Mouse (Mus musculus): ENCODE measurements around the gene Aimp1. TPM values are rescaled to one million over a fixed set of nuclear protein-coding genes. Genes with fewer than 3 reads are reported as not detected.

Gene Aimp1
- polyA plus RNA-seq (2012; ENCODE audit: insufficient read depth, insufficient read length, missing spikeins), result 77.7 and 81.4 TPM in 2 replicates

DNA sequence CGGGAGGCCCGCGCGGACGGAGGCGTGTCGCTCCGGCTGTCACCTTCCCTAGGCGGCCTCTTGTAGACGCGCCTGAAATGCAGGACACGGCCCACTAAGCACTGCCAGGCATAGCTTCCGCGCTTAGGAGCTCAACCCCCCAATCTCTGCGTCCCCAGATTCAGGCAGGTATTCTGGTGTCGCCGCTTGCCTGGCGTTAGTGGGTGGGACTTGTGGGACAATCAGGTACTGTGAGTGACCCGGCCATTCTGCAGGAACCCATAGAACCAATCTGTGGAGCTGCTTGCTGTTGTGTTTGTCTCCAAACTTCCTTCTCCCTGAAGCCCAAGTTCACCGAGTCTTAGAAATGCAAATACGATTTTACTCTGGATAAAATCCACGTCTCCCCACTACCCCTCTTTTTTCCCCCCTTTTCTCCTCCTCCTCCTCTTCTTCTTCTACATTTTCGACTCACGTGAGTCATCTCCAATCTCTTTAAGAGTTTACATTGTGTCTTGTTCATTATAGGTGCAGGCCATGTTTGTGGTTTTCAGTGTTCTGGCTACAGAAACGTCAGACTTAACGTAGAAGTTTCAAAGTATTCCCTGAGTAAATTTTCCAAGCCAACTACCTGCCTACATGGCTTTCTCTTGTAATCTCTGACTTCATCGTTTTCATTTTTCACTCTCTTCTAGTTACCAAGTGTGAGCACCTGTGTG lies at the start of gene Aimp1:
TSS of gene Aimp1 (minus strand) at position 140 of the 698 bp plus-strand sequence.
- Histone ChIP-seq H3K4me1 (ENCODE audit: control insufficient read depth, insufficient read depth, low read length) (peaks cover 5% of the 10 kb centered on the region), H3K27ac (ENCODE audit: insufficient read depth, low read depth, low read length) (peak within 1 kb of the TSS; percentile 90), H3K4me3 (ENCODE audit: insufficient read depth, low read length) (peak within 1 kb of the TSS; percentile 94)
- TF ChIP-seq CTCF (IDR thresholded peaks at IDR 0.05; ENCODE audit: low read depth, low read length), result no peak
- TF ChIP-seq POLR2A (IDR thresholded peaks at IDR 0.05; ENCODE audit: borderline replicate concordance, low read depth, low read length), result no peak

DNA sequence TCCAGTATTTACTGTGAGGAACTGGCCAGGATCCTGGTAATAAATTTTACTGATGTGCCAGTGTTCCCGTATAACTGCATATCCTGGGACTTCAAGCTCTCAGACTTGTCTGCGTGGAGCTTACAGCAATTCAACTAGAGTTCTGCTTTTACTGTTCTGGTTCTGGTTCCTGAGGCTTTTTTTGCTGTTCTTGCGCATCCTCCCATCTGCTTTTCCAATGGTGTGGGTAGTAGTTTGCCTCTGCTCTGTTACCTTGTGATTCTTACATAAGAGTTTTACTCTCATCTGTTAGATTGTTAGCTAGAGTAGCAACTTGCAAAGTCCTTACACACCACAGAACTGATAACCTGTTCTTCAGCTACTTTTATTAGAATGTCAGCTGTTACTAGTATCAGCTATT lies 40.2 kb upstream of the Aimp1 start:
- H3K27ac ChIP-seq (ENCODE audit: insufficient read depth, low read depth, low read length), result no peak overlapping the region
- no peak for TF ChIP-seq CTCF (IDR thresholded peaks at IDR 0.05; ENCODE audit: low read depth, low read length)
- no peak for TF ChIP-seq POLR2A (IDR thresholded peaks at IDR 0.05; ENCODE audit: borderline replicate concordance, low read depth, low read length)
- no peaks in the 10 kb centered on the region for H3K4me1 ChIP-seq (ENCODE audit: control insufficient read depth, insufficient read depth, low read length)
- no peak overlapping the region for H3K4me3 ChIP-seq (ENCODE audit: insufficient read depth, low read length)

DNA sequence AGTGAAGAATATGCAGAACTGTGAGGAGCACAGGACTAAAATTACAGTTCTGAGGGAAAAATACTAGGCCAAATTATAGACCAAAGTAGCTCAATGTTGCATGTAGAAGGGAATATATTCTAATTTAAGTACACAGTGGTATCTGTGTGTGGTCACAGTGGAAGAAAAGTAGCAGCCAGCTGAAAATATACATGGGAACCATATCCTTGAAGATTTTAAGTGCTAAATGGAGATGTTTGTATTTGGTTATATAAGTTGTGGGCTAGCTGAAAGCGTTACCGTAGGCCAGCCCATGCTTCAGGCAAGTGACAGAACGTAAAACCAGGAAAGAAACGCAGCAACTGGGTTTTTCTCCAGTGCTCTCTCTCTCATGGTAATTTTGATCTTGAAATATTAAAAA lies 33.1 kb upstream of the Aimp1 start:
- Histone ChIP-seq H3K4me3 (ENCODE audit: insufficient read depth, low read length) (no peak overlapping the region), H3K4me1 (ENCODE audit: control insufficient read depth, insufficient read depth, low read length) (no peaks in the 10 kb centered on the region), H3K27ac (ENCODE audit: insufficient read depth, low read depth, low read length) (no peak overlapping the region)
- TF ChIP-seq CTCF (IDR thresholded peaks at IDR 0.05; ENCODE audit: low read depth, low read length), result no peak
- TF ChIP-seq POLR2A (IDR thresholded peaks at IDR 0.05; ENCODE audit: borderline replicate concordance, low read depth, low read length), result no peak

DNA sequence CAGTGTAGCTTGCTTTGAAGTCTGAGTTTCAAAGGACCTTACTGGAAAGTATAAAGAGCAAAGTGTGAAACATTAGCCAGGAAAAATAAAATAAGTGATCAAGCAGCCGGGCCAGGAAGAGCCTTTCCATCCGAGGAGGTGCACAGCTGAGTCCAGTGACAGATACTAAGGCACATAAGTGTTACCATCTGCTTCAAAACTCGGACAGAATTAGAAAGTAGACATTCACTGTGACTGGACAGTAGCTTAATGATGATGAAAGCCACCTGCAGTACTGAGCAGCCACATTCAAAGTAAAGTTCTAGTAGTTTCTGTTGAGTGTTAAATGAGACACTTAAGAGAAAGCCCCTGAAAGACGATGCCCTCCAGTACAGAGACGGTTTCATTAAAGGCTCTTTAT lies 29.7 kb upstream of the Aimp1 start:
- Histone ChIP-seq H3K4me1 (ENCODE audit: control insufficient read depth, insufficient read depth, low read length) (no peaks in the 10 kb centered on the region), H3K27ac (ENCODE audit: insufficient read depth, low read depth, low read length) (no peak overlapping the region), H3K4me3 (ENCODE audit: insufficient read depth, low read length) (no peak overlapping the region)
- TF ChIP-seq CTCF (IDR thresholded peaks at IDR 0.05; ENCODE audit: low read depth, low read length), result no peak
- TF ChIP-seq POLR2A (IDR thresholded peaks at IDR 0.05; ENCODE audit: borderline replicate concordance, low read depth, low read length), result no peak

DNA sequence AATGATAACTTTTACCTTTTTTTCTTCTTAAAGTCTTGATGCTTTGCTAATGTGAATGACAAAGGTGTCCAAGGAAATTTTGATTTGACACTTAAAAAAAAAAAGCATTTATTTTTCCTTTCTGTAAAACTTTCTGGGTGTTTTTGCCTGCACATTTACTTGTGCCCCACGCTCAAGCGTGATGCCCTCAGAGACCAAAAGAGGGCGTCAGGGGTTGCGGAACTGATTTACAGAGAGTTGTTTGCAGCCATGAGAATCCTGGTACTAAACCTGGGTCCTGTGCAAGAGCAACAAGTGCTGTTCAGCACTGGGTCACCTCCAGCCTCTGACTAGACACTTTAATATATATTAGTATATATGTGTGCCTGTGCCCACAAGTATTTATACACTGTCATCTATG lies 22.8 kb upstream of the Aimp1 start:
- no peak overlapping the region for H3K27ac ChIP-seq (ENCODE audit: insufficient read depth, low read depth, low read length)
- no peak overlapping the region for H3K4me3 ChIP-seq (ENCODE audit: insufficient read depth, low read length)
- H3K4me1 ChIP-seq (ENCODE audit: control insufficient read depth, insufficient read depth, low read length), result peaks cover 2% of the 10 kb centered on the region; the same call in 1 of the 2 replicates
- TF ChIP-seq CTCF (IDR thresholded peaks at IDR 0.05; ENCODE audit: low read depth, low read length), result no peak
- TF ChIP-seq POLR2A (IDR thresholded peaks at IDR 0.05; ENCODE audit: borderline replicate concordance, low read depth, low read length), result no peak

DNA sequence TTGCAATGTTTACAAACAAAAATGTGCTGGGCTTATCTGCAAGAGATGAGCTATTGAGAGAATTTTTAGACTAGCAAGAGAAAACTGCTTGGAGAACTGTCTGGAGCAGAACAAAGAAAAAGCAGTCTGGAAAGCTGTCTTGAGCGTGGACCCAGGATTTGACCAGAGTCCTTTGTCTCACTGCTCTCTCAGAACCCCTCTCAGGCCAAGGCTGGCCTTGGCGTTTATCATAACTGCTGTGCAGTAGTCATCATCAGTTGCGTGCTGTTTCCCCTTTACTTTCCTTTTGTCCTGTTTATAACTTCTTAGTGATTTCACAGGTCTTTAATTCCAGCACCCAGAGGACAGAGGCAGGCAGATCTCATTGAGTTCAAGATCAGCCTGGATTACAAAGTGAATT lies 20.0 kb upstream of the Aimp1 start:
- TF ChIP-seq POLR2A (IDR thresholded peaks at IDR 0.05; ENCODE audit: borderline replicate concordance, low read depth, low read length) (no peak), CTCF (IDR thresholded peaks at IDR 0.05; ENCODE audit: low read depth, low read length) (no peak)
- Histone ChIP-seq H3K27ac (ENCODE audit: insufficient read depth, low read depth, low read length) (no peak overlapping the region), H3K4me1 (ENCODE audit: control insufficient read depth, insufficient read depth, low read length) (peaks cover 2% of the 10 kb centered on the region; the same call in 1 of the 2 replicates), H3K4me3 (ENCODE audit: insufficient read depth, low read length) (no peak overlapping the region)

DNA sequence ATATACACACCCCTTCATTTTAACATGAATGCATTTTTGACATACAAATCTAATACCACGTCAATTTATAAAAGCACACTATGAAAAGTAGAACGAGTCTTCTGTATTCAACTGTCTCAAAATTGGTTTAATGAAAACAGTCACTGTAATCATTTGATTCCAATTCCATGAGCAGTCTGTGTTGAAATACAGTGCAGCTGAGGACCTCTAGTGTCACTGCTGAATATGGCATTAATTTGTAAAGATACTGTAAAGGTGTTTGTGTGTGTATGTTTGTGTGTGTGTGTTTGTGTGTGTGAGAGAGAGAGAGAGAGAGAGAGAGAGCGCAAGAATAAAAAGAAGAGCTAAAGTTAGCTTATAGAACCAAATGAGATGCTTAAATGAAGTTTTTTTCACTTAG lies 17.2 kb upstream of the Aimp1 start:
- H3K27ac ChIP-seq (ENCODE audit: insufficient read depth, low read depth, low read length), result no peak overlapping the region
- no peak overlapping the region for H3K4me3 ChIP-seq (ENCODE audit: insufficient read depth, low read length)
- TF ChIP-seq CTCF (IDR thresholded peaks at IDR 0.05; ENCODE audit: low read depth, low read length) (no peak), POLR2A (IDR thresholded peaks at IDR 0.05; ENCODE audit: borderline replicate concordance, low read depth, low read length) (no peak)
- no peaks in the 10 kb centered on the region for H3K4me1 ChIP-seq (ENCODE audit: control insufficient read depth, insufficient read depth, low read length)

DNA sequence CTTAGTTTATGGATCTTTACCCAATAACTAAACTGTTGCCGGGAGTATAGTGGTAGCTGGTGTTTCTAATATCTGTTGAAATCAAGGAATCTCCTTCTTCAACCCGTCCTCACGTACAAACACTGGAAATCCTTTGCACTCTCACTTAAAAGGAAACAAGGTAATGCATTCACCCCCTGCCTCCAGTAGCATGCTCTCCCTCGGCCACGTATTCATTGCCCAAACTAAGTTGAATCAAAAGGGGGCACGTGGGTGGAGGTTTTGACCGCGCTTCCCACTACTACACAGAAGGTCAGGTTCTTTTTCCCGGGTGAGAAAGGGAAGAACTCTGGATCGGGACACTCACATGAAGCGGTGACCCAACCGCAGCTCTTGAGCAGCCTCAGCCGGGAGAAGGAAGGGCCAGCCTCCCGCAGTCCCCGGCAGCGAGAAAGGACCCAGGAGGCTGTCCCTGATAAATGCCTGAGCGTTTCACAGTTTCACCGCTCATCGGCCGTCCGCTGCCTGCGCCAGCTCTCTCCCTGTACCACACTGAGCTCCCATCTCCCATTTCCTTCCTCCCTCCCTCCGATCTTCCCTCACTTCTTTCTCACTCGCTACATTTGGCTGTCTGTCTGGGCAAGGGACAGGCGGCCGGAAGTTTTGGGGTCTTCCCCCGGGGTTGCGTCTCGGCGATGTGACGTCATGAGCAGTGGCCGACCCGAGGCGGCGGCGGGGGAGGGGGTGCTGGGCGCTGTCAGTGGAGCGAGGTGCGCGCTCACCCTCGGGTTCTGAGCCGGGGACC lies 531 bp downstream of the Aimp1 start, which contains the start of gene Tbck:
TSS of gene Tbck (plus strand) at position 698 of the 784 bp plus-strand sequence.
- peak within 1 kb of the TSS; percentile 90 for H3K27ac ChIP-seq (ENCODE audit: insufficient read depth, low read depth, low read length)
- no peak for TF ChIP-seq CTCF (IDR thresholded peaks at IDR 0.05; ENCODE audit: low read depth, low read length)
- no peak for TF ChIP-seq POLR2A (IDR thresholded peaks at IDR 0.05; ENCODE audit: borderline replicate concordance, low read depth, low read length)
- H3K4me1 ChIP-seq (ENCODE audit: control insufficient read depth, insufficient read depth, low read length), result peaks cover 5% of the 10 kb centered on the region
- H3K4me3 ChIP-seq (ENCODE audit: insufficient read depth, low read length), result peak within 1 kb of the TSS; percentile 94

DNA sequence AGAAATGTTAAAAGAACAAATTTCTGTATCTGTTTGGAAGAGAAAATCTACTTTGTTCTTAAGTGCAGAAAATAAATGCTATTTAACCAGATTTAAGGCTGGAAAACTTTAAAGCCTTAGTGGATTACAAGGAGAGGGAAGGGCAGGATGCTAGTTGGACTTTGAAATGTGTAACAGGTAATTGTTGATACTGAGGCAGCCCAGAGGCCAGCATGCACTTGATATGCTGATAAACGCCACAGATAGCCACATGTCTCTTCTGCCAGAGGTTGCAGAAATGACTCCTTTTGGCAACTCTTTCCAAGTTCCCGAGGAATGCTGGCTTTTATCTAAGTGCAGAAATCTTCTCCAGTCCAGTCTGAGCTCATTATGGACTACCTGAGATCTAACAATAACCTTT lies 6.7 kb downstream of the Aimp1 start:
- Histone ChIP-seq H3K4me1 (ENCODE audit: control insufficient read depth, insufficient read depth, low read length) (no peaks in the 10 kb centered on the region), H3K27ac (ENCODE audit: insufficient read depth, low read depth, low read length) (no peak overlapping the region), H3K4me3 (ENCODE audit: insufficient read depth, low read length) (no peak overlapping the region)
- no peak for TF ChIP-seq POLR2A (IDR thresholded peaks at IDR 0.05; ENCODE audit: borderline replicate concordance, low read depth, low read length)
- TF ChIP-seq CTCF (IDR thresholded peaks at IDR 0.05; ENCODE audit: low read depth, low read length), result no peak

DNA sequence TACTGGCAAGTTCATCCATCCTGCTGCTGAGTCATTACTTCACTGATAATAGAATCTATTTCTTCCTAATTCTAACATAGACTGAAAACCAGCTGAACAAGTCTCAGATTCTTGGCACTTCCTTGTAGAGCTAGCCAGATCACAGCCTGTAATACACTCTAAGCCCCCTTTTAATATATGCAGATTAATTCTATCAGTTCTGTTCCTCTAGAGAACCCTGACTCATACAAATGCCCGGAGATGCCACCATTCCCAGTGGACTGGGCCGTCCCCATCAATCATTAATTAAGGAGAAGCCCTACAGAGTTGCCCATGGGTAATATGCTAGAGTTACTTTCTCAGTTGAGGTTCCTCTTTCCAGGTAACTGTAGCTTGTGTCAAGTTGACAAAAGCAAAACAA lies 28.2 kb downstream of the Aimp1 start:
- H3K27ac ChIP-seq (ENCODE audit: insufficient read depth, low read depth, low read length), result no peak overlapping the region
- TF ChIP-seq CTCF (IDR thresholded peaks at IDR 0.05; ENCODE audit: low read depth, low read length) (no peak), POLR2A (IDR thresholded peaks at IDR 0.05; ENCODE audit: borderline replicate concordance, low read depth, low read length) (no peak)
- no peaks in the 10 kb centered on the region for H3K4me1 ChIP-seq (ENCODE audit: control insufficient read depth, insufficient read depth, low read length)
- no peak overlapping the region for H3K4me3 ChIP-seq (ENCODE audit: insufficient read depth, low read length)
